Mouse (Mus musculus): ENCODE data around the gene Bhlhe40. TPM values are rescaled to one million over a fixed set of nuclear protein-coding genes. Genes with fewer than 3 reads are reported as not detected.

Gene Bhlhe40
- 0.17 and 0.20 TPM in 2 replicates for polyA plus RNA-seq (2012)

- Histone ChIP-seq H3K4me3 (replicated peaks) (peak within 1 kb of the TSS; percentile 60), H3K36me3 (ENCODE audit: control insufficient read depth) (peaks cover 2% of the 10 kb centered on the region; the same call in 1 of the 2 replicates), H3K4me1 (ENCODE audit: control insufficient read depth) (peaks cover 2% of the 10 kb centered on the region; the same call in 1 of the 2 replicates), H3K9me3 (ENCODE audit: control insufficient read depth, low read length) (no peaks in the 10 kb centered on the region), H3K27me3 (ENCODE audit: control insufficient read depth) (peaks cover 47% of the 10 kb centered on the region)
- TF ChIP-seq GATA1 (IDR thresholded peaks at IDR 0.05; ENCODE audit: low read length): no peak
- TF ChIP-seq TAL1 (IDR thresholded peaks at IDR 0.05; ENCODE audit: low read length): no peak
These were observed at the start of gene Bhlhe40 for GRCm38 (mm10) chr6:108660206-108660877. TSS of gene Bhlhe40 (plus strand) at chr6:108660629.

GRCm38 (mm10) chr6:108611663-108612062 lies 48.8 kb upstream of the Bhlhe40 start:
- TF ChIP-seq TAL1 (IDR thresholded peaks at IDR 0.05; ENCODE audit: low read length): no peak
- TF ChIP-seq GATA1 (IDR thresholded peaks at IDR 0.05; ENCODE audit: low read length): no peak
- Histone ChIP-seq H3K27me3 (ENCODE audit: control insufficient read depth) (no peaks in the 10 kb centered on the region), H3K4me3 (replicated peaks) (no peak overlapping the region), H3K4me1 (ENCODE audit: control insufficient read depth) (no peaks in the 10 kb centered on the region), H3K9me3 (ENCODE audit: control insufficient read depth, low read length) (no peaks in the 10 kb centered on the region), H3K36me3 (ENCODE audit: control insufficient read depth) (no peaks in the 10 kb centered on the region)

- H3K4me3 ChIP-seq (replicated peaks): no peak overlapping the region
- H3K36me3 ChIP-seq (ENCODE audit: control insufficient read depth): no peaks in the 10 kb centered on the region
- H3K27me3 ChIP-seq (ENCODE audit: control insufficient read depth): no peaks in the 10 kb centered on the region
- no peak for TF ChIP-seq TAL1 (IDR thresholded peaks at IDR 0.05; ENCODE audit: low read length)
- TF ChIP-seq GATA1 (IDR thresholded peaks at IDR 0.05; ENCODE audit: low read length): no peak
- H3K4me1 ChIP-seq (ENCODE audit: control insufficient read depth): no peaks in the 10 kb centered on the region
- H3K9me3 ChIP-seq (ENCODE audit: control insufficient read depth, low read length): no peaks in the 10 kb centered on the region
These were observed 42.4 kb upstream of the Bhlhe40 start for GRCm38 (mm10) chr6:108618025-108618424.

- H3K4me1 ChIP-seq (ENCODE audit: control insufficient read depth): no peaks in the 10 kb centered on the region
- no peaks in the 10 kb centered on the region for H3K9me3 ChIP-seq (ENCODE audit: control insufficient read depth, low read length)
- TF ChIP-seq TAL1 (IDR thresholded peaks at IDR 0.05; ENCODE audit: low read length): no peak
- no peak for TF ChIP-seq GATA1 (IDR thresholded peaks at IDR 0.05; ENCODE audit: low read length)
- H3K27me3 ChIP-seq (ENCODE audit: control insufficient read depth): no peaks in the 10 kb centered on the region
- H3K4me3 ChIP-seq (replicated peaks): no peak overlapping the region
- H3K36me3 ChIP-seq (ENCODE audit: control insufficient read depth): no peaks in the 10 kb centered on the region
These were observed 37.3 kb upstream of the Bhlhe40 start for GRCm38 (mm10) chr6:108623028-108623565.

- Histone ChIP-seq H3K9me3 (ENCODE audit: control insufficient read depth, low read length) (no peaks in the 10 kb centered on the region), H3K4me3 (replicated peaks) (no peak overlapping the region), H3K36me3 (ENCODE audit: control insufficient read depth) (no peaks in the 10 kb centered on the region), H3K27me3 (ENCODE audit: control insufficient read depth) (no peaks in the 10 kb centered on the region), H3K4me1 (ENCODE audit: control insufficient read depth) (no peaks in the 10 kb centered on the region)
- TF ChIP-seq GATA1 (IDR thresholded peaks at IDR 0.05; ENCODE audit: low read length): no peak
These were observed 35.5 kb upstream of the Bhlhe40 start for GRCm38 (mm10) chr6:108624915-108625314.

- TF ChIP-seq GATA1 (IDR thresholded peaks at IDR 0.05; ENCODE audit: low read length) (no peak), TAL1 (IDR thresholded peaks at IDR 0.05; ENCODE audit: low read length) (no peak)
- Histone ChIP-seq H3K4me3 (replicated peaks) (no peak overlapping the region), H3K4me1 (ENCODE audit: control insufficient read depth) (no peaks in the 10 kb centered on the region), H3K9me3 (ENCODE audit: control insufficient read depth, low read length) (no peaks in the 10 kb centered on the region), H3K36me3 (ENCODE audit: control insufficient read depth) (no peaks in the 10 kb centered on the region), H3K27me3 (ENCODE audit: control insufficient read depth) (no peaks in the 10 kb centered on the region)
These were observed 29.7 kb upstream of the Bhlhe40 start for GRCm38 (mm10) chr6:108630701-108631100.

GRCm38 (mm10) chr6:108638157-108638833 lies 22.1 kb upstream of the Bhlhe40 start:
- no peaks in the 10 kb centered on the region for H3K27me3 ChIP-seq (ENCODE audit: control insufficient read depth)
- H3K4me1 ChIP-seq (ENCODE audit: control insufficient read depth): no peaks in the 10 kb centered on the region
- no peak overlapping the region for H3K4me3 ChIP-seq (replicated peaks)
- H3K36me3 ChIP-seq (ENCODE audit: control insufficient read depth): no peaks in the 10 kb centered on the region
- H3K9me3 ChIP-seq (ENCODE audit: control insufficient read depth, low read length): no peaks in the 10 kb centered on the region
- TF ChIP-seq TAL1 (IDR thresholded peaks at IDR 0.05; ENCODE audit: low read length) (no peak), GATA1 (IDR thresholded peaks at IDR 0.05; ENCODE audit: low read length) (no peak)

- TF ChIP-seq GATA1 (IDR thresholded peaks at IDR 0.05; ENCODE audit: low read length) (no peak), TAL1 (IDR thresholded peaks at IDR 0.05; ENCODE audit: low read length) (no peak)
- Histone ChIP-seq H3K27me3 (ENCODE audit: control insufficient read depth) (no peaks in the 10 kb centered on the region), H3K4me3 (replicated peaks) (no peak overlapping the region), H3K36me3 (ENCODE audit: control insufficient read depth) (no peaks in the 10 kb centered on the region), H3K9me3 (ENCODE audit: control insufficient read depth, low read length) (no peaks in the 10 kb centered on the region), H3K4me1 (ENCODE audit: control insufficient read depth) (no peaks in the 10 kb centered on the region)
These were observed 18.4 kb upstream of the Bhlhe40 start for GRCm38 (mm10) chr6:108642020-108642419.

- no peak overlapping the region for H3K4me3 ChIP-seq (replicated peaks)
These were observed 17.4 kb upstream of the Bhlhe40 start for GRCm38 (mm10) chr6:108643035-108643434.

More at GRCm38 (mm10) chr6:108643035-108643434, 17.4 kb upstream of the Bhlhe40 start:
- H3K4me1 ChIP-seq (ENCODE audit: control insufficient read depth): no peaks in the 10 kb centered on the region
- TF ChIP-seq GATA1 (IDR thresholded peaks at IDR 0.05; ENCODE audit: low read length) (no peak), TAL1 (IDR thresholded peaks at IDR 0.05; ENCODE audit: low read length) (no peak)
- H3K27me3 ChIP-seq (ENCODE audit: control insufficient read depth): no peaks in the 10 kb centered on the region
- H3K9me3 ChIP-seq (ENCODE audit: control insufficient read depth, low read length): no peaks in the 10 kb centered on the region
- no peaks in the 10 kb centered on the region for H3K36me3 ChIP-seq (ENCODE audit: control insufficient read depth)

Data from erythroblast, embryonic 14.5 days (primary cell).